Mouse (Mus musculus) neural tube, embryonic 13.5 days (tissue): ENCODE data around the gene Mdm2. TPM values are rescaled to one million over a fixed set of nuclear protein-coding genes. Genes with fewer than 3 reads are reported as not detected.
A peak's percentile ranks its signal among the peaks of the same experiment; 100 is the strongest.

ENCODE experiments used
- ATAC-seq: fragments of 200-750 bp; cut with Nextera tagmentation; 2 replicates; pipeline ENCODE4 v1.8.0; 2017; ENCODE audit warnings: low read depth, mild to moderate bottlenecking, moderate TSS enrichment, moderate library complexity
- H3K27ac ChIP-seq: fragments of 300-500 bp; sonication (generic); replicated peaks from 2 replicates; pipeline ENCODE4 v1.5.1; 2015; ENCODE audit warnings: moderate library complexity, mild to moderate bottlenecking, inconsistent platforms
- H3K27me3 ChIP-seq: fragments of 300-500 bp; sonication (generic); 2 replicates; pipeline ENCODE4 v1.6.1; 2015; ENCODE audit warnings: mild to moderate bottlenecking, inconsistent platforms
- H3K36me3 ChIP-seq: fragments of 300-500 bp; sonication (generic); 2 replicates; pipeline ENCODE4 v1.6.1; 2015; ENCODE audit warnings: mild to moderate bottlenecking, inconsistent platforms
- H3K4me1 ChIP-seq: fragments of 300-500 bp; sonication (generic); replicated peaks from 2 replicates; pipeline ENCODE4 v1.6.1; 2015; ENCODE audit warnings: inconsistent platforms
- H3K4me2 ChIP-seq: fragments of 300-500 bp; sonication (generic); 2 replicates; pipeline ENCODE4 v1.6.1; 2015; ENCODE audit warnings: inconsistent platforms, mild to moderate bottlenecking, moderate library complexity
- H3K4me3 ChIP-seq: fragments of 300-500 bp; sonication (generic); 2 replicates; pipeline ENCODE4 v1.5.1; 2015; ENCODE audit warnings: mild to moderate bottlenecking, inconsistent platforms
- H3K9ac ChIP-seq: fragments of 300-500 bp; sonication (generic); 2 replicates; pipeline ENCODE4 v1.6.1; 2015; ENCODE audit warnings: moderate library complexity, mild to moderate bottlenecking, inconsistent platforms
- H3K9me3 ChIP-seq: fragments of 300-500 bp; sonication (generic); 2 replicates; pipeline ENCODE4 v1.6.1; 2016; ENCODE audit warnings: inconsistent platforms
- WGBS: fragments of 180-500 bp; shearing (Covaris S2); methylation state at CpG from one replicate; pipeline ENCODE4 v1.1.7; 2015; 5-methylcytosine and 5-hydroxymethylcytosine counted together
- polyA plus RNA-seq: library from polyadenylated mRNA; unstranded; fragments of >200 nt; fragmentation: Nextera tagmentation; extraction: Ambion mirVana; gene quantifications from 2 replicates; pipeline ENCODE4 v1.2.1, GENCODE M21; 2015

Gene Mdm2
- polyA plus RNA-seq, 1 experiment from 2014 or later: 52.5 TPM

DNA sequence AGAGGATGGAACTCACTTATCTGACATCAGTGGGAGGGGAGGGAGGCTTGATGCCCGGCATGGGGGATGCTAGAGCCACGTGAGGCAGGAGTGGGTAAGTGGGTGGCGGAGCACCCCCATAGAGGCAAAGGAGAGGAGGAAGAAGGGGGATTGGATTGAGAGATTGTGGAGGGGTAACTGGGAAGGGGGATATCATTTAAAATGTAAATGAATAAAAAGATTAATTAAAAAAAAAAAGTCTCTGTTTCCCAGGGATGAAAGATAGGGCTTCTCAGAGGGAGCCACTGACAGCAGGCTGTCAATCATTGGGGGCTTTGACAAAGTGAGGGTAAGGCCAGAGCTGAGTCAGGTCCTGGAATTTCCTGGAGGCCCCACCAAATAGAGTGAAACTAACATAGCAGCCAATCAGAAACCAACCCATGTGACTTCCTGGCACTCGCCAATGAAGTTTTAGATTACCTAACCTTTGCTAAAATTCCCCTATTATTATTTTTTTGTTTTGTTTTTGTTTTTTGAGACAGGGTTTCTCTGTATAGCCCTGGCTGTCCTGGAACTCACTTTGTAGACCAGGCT lies 4.5 kb upstream of the Mdm2 start:
- no peaks in the 10 kb centered on the region for H3K27me3 ChIP-seq
- no peaks in the 10 kb centered on the region for H3K9me3 ChIP-seq
- H3K4me3 ChIP-seq: no peak overlapping the region
- H3K4me2 ChIP-seq: no peak overlapping the region
- ATAC-seq: no peak
- H3K4me1 ChIP-seq: peaks cover 15% of the 10 kb centered on the region
- WGBS: 78% methylated on average over 4 of the region's 4 CpGs
- H3K27ac ChIP-seq: no peak overlapping the region
- H3K36me3 ChIP-seq: no peaks in the 10 kb centered on the region
- no peak overlapping the region for H3K9ac ChIP-seq

DNA sequence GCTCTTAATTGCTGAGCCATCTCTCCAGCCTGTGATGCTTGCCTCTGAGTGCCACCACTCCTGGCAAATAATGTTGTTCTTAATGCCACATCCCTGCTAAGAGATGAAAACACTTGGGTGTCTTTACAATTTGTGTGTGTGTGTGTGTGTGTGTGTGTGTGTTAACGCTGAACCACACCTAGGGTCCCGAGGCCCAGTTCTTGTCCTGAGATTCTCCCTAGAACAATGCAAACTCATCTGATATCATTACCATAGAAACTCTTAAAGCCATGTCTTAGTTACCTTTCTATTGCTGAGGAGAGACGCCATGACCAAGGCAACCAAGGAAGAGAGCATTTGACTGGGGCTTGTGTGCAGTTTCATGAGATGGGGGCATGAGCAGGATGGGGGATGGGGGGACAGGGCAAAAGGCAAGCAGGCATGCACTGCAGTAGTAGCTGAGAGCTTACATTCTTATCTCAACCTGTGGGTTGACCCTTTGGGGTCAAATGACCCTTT lies 3.5 kb upstream of the Mdm2 start:
- ATAC-seq: no peak
- WGBS: 92% methylated on average over 3 of the region's 3 CpGs
- Histone ChIP-seq H3K4me3 (no peak overlapping the region), H3K27me3 (no peaks in the 10 kb centered on the region), H3K4me2 (no peak overlapping the region), H3K4me1 (peaks cover 20% of the 10 kb centered on the region), H3K9ac (no peak overlapping the region), H3K36me3 (no peaks in the 10 kb centered on the region), H3K9me3 (no peaks in the 10 kb centered on the region), H3K27ac (no peak overlapping the region)

DNA sequence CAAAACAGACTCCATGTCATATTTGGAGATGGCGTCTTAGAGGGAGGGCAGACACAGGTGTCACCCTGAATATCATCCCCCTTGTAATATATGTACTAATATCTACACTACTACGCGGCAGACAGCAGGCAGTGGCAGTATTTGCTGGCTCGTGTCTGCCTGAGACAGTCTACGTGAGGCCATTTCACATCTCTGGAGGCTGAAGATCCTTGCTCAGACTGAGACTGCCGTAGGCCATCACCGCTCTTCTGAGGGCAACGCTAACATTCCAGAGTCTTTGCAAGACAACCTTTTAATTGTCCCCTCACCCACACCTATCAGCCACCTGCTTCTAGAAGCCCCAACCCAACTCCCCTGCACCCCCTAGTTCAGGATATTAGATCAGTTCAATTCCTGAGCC lies 2.9 kb upstream of the Mdm2 start:
- WGBS: 95% methylated on average over 8 of the region's 8 CpGs
- no peaks in the 10 kb centered on the region for H3K27me3 ChIP-seq
- no peak overlapping the region for H3K27ac ChIP-seq
- no peaks in the 10 kb centered on the region for H3K9me3 ChIP-seq
- H3K4me1 ChIP-seq: peaks cover 26% of the 10 kb centered on the region
- H3K9ac ChIP-seq: no peak overlapping the region
- H3K4me2 ChIP-seq: no peak overlapping the region
- no peaks in the 10 kb centered on the region for H3K36me3 ChIP-seq
- no peak for ATAC-seq
- no peak overlapping the region for H3K4me3 ChIP-seq

DNA sequence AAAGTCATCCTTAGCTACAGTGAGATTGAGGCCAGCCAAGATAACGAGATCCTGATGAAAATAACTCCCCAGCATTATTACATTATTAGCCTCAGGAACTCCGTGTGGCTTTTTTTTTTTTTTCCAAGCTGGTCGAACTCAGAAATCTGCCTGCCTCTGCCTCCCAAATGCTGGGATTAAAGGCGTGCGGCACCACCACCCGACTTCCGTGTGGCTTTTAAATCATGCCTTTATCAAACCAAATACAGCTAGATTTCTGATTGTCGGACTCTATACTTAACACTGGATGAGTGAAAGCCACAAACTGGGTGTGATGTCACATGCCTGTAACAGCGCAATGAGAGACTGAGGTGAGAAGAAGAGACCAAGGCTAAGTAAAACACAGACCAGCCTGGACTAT lies 2.3 kb upstream of the Mdm2 start:
- ATAC-seq: no peak
- Histone ChIP-seq H3K27ac (no peak overlapping the region), H3K36me3 (peaks cover under 1% of the 10 kb centered on the region; the same call in 1 of the 2 replicates), H3K4me3 (no peak overlapping the region), H3K9ac (no peak overlapping the region), H3K4me2 (no peak overlapping the region), H3K4me1 (peaks cover 22% of the 10 kb centered on the region), H3K27me3 (no peaks in the 10 kb centered on the region), H3K9me3 (no peaks in the 10 kb centered on the region)
- 92% methylated on average over 9 of the region's 9 CpGs for WGBS

DNA sequence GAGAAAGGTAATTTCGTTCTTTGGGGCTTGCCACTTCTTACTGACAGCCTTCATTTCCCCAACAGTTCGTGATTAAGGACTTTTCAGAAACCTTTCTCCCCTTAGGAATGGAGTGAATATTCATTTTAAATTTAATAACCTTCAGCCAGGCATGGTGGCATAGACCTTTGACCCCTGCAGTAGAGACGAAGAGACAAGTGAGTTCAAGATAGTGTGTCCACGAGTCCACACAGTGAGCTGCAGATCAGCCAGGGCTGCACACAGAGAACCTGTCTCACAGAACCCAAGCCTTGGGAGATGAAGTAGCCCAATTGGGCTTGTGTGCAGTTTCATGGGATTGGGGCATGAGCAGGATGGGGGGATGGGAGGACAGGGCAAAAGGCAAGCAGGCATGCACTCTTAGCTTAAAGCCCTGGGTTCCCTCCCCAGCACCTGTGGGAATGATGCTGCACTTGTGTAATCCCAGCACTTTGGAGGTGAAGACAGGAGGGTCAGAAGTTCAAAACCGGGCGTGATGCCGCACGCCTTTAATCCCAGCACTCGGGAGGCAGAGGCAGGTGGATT lies 1.7 kb upstream of the Mdm2 start:
- ATAC-seq: no peak
- no peaks in the 10 kb centered on the region for H3K27me3 ChIP-seq
- H3K4me3 ChIP-seq: no peak overlapping the region
- no peak overlapping the region for H3K9ac ChIP-seq
- WGBS: 88% methylated on average over 9 of the region's 9 CpGs
- H3K27ac ChIP-seq: no peak overlapping the region
- peaks cover 6% of the 10 kb centered on the region; the same call in 1 of the 2 replicates for H3K36me3 ChIP-seq
- peaks cover 23% of the 10 kb centered on the region for H3K4me1 ChIP-seq
- no peak overlapping the region for H3K4me2 ChIP-seq
- no peaks in the 10 kb centered on the region for H3K9me3 ChIP-seq

DNA sequence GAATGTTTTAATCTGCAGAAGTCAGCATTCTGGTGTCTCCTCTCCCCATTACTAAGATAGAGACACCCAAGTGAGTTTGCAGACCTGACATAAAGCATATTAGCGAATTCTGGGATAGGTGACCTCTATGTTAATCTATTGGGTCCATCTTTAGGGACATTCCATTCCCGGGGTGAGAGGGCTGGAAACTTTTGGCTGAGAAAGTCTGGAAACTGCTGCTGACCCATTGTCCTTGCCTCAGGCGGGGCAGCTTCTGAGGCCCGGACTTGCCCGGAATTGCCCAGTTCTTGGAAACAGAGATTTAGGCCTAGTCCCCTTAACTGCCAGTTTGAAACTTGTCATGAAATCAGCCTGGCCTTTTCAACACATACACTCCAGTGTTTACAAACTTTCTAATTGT lies 850 bp upstream of the Mdm2 start:
- H3K4me1 ChIP-seq: peaks cover 32% of the 10 kb centered on the region

DNA sequence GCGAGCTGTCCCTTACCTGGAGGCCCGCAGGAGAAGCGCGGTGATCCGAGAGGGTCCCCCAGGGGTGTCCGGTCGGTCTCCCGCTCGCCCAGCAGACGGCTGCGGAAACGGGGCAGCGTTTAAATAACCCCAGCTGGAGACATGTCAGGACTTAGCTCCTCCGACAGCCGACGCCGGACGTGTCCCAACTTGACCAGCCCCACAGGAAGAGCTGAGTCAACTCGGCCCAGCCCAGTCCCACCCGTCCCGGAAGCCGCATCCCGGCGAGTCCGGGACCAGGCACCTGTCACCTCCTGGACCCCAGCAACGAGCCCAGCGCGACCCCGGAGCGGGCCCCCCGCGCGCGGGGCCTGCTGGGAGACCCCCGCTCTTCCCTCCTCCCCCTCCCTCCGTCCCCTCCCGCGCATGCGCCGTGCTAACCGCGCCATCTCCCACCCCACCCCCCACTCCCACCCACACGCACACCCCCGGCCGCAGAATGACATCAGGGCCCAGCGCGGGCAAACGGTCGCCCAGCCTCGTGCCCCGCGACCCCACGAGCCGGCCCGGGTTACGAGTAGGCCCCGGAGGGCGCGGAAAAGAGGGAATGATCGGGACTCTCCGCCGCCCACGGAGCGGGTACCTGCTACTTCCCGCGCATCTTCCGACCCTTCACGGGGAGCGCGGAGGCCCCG lies 491 bp downstream of the Mdm2 start:
- Histone ChIP-seq H3K4me3 (peak overlapping the region; percentile 91), H3K4me2 (peak overlapping the region; percentile 85), H3K27ac (peak overlapping the region; percentile 100), H3K9me3 (no peaks in the 10 kb centered on the region), H3K4me1 (peaks cover 33% of the 10 kb centered on the region), H3K9ac (peak overlapping the region; percentile 100), H3K36me3 (peaks cover 23% of the 10 kb centered on the region), H3K27me3 (no peaks in the 10 kb centered on the region)
- peak; percentile 87 for ATAC-seq
- 0% methylated on average over 50 of the region's 71 CpGs for WGBS

More for the DNA sequence above, 850 bp upstream of the Mdm2 start:
- Histone ChIP-seq H3K36me3 (peaks cover 14% of the 10 kb centered on the region), H3K9ac (peak overlapping the region; percentile 100), H3K9me3 (no peaks in the 10 kb centered on the region), H3K4me3 (peak overlapping the region; percentile 91), H3K27me3 (no peaks in the 10 kb centered on the region), H3K4me2 (peak overlapping the region; percentile 85), H3K27ac (no peak overlapping the region)
- ATAC-seq: no peak
- 68% methylated on average over 5 of the region's 5 CpGs for WGBS

DNA sequence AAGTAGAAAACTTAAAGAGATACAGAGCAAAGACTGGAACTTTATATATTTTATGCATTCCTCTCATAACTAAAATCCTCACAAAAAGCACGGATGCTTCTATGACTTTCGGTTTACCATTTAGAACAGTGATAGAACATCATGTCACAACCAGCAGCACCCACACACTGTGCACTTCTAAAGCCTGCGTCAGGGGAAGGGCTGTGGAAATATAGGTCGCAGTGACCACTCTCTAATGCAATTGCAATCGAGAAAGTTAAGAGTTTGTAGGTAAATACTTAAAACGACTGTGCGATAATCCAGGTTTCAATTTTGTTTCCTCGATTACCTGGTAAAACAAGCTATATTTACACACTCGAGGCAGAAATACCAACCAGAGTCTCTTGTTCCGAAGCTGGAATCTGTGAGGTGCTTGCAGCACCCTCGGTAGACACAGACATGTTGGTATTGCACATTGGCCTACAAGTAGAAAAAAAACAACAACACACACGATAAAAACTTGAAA lies 1.2 kb downstream of the Mdm2 start:
- H3K4me3 ChIP-seq: peak overlapping the region; percentile 91
- no peaks in the 10 kb centered on the region for H3K27me3 ChIP-seq
- peaks cover 30% of the 10 kb centered on the region for H3K36me3 ChIP-seq
- peak overlapping the region; percentile 100; the same call in 1 of the 2 replicates for H3K27ac ChIP-seq
- H3K9me3 ChIP-seq: no peaks in the 10 kb centered on the region
- ATAC-seq: no peak
- WGBS: 60% methylated on average over 12 of the region's 12 CpGs
- peaks cover 33% of the 10 kb centered on the region for H3K4me1 ChIP-seq
- H3K9ac ChIP-seq: peak overlapping the region; percentile 100
- H3K4me2 ChIP-seq: peak overlapping the region; percentile 85

DNA sequence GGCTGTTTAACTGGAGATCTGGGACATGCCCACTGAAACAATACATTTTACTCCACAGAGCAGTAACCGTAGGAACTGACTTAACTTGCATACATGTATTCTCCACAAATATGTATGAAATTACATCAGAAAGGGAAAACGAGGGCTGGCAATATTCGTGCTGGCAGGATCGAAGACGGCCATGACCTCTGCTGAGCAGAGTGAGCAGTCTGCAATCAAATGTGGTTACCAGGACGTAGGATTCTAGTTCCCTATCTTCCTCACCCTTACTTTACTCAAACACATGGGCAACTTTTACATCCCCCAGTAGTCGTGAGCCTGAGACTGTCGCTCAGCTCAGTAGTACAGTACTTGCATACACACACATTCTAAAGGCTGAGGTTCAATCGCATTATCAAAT lies 1.7 kb downstream of the Mdm2 start:
- Histone ChIP-seq H3K4me1 (peaks cover 33% of the 10 kb centered on the region), H3K4me2 (peak overlapping the region; percentile 85), H3K36me3 (peaks cover 35% of the 10 kb centered on the region), H3K4me3 (peak overlapping the region; percentile 91), H3K27me3 (no peaks in the 10 kb centered on the region), H3K27ac (no peak overlapping the region), H3K9me3 (no peaks in the 10 kb centered on the region), H3K9ac (peak overlapping the region; percentile 100; the same call in 1 of the 2 replicates)
- no peak for ATAC-seq
- WGBS: 91% methylated on average over 9 of the region's 9 CpGs

DNA sequence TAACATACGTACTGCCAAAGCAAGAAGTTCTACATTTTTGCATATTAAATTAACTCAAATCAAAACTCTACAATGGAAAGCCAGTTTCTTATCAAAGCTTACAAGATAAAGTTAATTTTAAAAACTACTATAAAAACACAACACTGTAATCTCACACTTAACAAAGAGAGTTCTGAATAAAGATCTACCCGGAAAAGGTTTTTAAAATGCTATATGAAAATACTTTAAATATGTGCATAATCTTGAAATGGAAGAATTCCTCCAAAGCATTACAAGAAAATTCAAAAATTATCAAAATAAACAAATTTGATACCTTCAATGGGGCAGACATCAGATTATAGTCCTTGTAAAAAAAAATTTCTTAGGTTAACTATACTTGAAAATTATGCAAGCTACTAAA lies 2.2 kb downstream of the Mdm2 start:
- no peak overlapping the region for H3K4me3 ChIP-seq
- WGBS: 97% methylated on average over 2 of the region's 2 CpGs
- H3K9ac ChIP-seq: no peak overlapping the region
- no peaks in the 10 kb centered on the region for H3K27me3 ChIP-seq
- peaks cover 33% of the 10 kb centered on the region for H3K4me1 ChIP-seq
- H3K36me3 ChIP-seq: peaks cover 40% of the 10 kb centered on the region
- H3K4me2 ChIP-seq: peak overlapping the region; percentile 85; the same call in 1 of the 2 replicates
- no peak overlapping the region for H3K27ac ChIP-seq
- no peak for ATAC-seq
- H3K9me3 ChIP-seq: no peaks in the 10 kb centered on the region

DNA sequence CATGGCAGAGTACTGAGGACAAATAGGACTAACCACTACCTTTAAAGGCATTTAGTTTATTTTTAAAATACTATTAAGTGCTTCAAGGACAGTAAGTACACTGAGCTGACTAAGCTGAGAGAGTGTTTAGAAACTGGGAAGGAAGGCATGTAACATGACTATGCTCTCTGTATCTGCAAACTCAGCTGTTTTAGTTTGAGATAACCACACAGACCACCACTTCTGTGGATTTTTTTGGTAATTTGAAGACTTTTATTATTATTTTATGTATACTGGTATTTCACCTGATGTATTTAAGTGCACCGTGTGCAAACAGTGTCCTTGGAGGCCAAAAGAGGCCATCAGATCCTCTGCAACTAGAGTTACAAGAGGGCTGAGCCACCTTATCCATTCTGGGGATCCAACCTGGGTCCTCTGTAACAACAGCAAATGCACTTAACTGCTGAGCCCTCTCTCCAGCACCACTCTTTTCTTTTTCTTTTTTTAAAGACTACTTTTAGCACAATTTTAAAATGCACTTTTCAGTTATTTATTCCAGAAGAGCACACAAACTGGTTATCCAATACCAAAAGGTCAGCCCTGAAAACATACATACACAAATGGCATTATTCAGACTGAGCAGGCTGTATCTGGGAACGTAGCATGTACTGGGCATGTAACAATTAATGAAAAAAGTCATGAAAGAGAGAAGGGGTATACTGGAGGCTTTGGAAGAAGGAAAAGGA lies 3.3 kb downstream of the Mdm2 start:
- Histone ChIP-seq H3K4me3 (no peak overlapping the region), H3K4me2 (no peak overlapping the region), H3K27ac (no peak overlapping the region), H3K27me3 (no peaks in the 10 kb centered on the region), H3K4me1 (peaks cover 33% of the 10 kb centered on the region), H3K9ac (no peak overlapping the region), H3K9me3 (no peaks in the 10 kb centered on the region), H3K36me3 (peaks cover 49% of the 10 kb centered on the region)
- WGBS: 96% methylated on average over 2 of the region's 2 CpGs
- no peak for ATAC-seq

DNA sequence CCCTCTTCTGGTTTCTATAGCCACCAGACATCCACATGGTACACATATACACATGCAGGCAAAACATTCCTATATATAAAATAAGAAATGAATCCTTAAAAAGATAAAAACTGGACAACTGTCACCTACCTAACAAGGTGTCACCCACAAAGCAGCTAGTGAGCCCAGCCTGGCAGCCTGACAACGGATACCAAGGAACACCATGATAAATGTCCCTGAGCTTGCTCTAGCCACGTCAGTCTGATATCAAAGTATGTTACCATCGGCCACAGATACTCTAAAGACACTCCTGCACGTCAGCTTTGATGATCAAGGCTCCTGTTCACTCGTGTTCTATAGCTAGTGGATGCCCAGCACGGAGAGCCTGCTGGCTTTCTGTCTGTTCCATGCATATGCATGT lies 4.1 kb downstream of the Mdm2 start:
- Histone ChIP-seq H3K36me3 (peaks cover 56% of the 10 kb centered on the region), H3K27me3 (no peaks in the 10 kb centered on the region)
- WGBS: 85% methylated on average over 6 of the region's 6 CpGs

More for the DNA sequence above, 4.1 kb downstream of the Mdm2 start:
- Histone ChIP-seq H3K9ac (no peak overlapping the region), H3K4me2 (no peak overlapping the region), H3K27ac (no peak overlapping the region), H3K4me3 (no peak overlapping the region), H3K9me3 (no peaks in the 10 kb centered on the region), H3K4me1 (peaks cover 31% of the 10 kb centered on the region)
- no peak for ATAC-seq
